In the genomic region with DNA sequence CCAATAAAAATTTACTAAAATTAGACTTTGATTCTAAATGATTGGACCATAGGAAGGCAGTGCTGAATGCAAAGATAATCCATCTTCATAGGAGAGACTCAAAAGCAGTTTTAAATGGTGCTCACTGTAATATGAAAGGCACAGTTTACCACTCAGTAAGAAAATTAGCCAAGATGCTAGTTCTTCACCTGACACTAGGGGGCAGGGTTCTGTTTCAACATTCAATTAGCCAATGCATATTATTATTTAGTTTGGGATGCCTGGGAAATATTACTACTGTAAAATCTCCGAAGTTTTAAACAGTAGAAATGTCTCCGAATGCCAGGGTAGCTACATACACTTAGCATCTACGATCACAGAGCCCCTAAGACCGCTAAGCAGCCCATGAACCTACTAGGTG, we compare ENCODE assay signal across 7 mouse cellular contexts.
DNase-seq lines count a peak whose midpoint lies in the region; ATAC-seq and TF ChIP-seq lines count a peak whose summit lies in the region.

No protein-coding gene starts in this region.

- no peak for ATAC-seq in hindbrain, postnatal 0 days
- no peak for ATAC-seq in hindbrain, embryonic 12.5 days (ENCODE audit: low FRiP score)

- no peak overlapping the region for H3K4me3 ChIP-seq in hindbrain, postnatal 0 days (ENCODE audit: low read length)
- no peak overlapping the region for H3K4me3 ChIP-seq in hindbrain, embryonic 12.5 days

- H3K9ac ChIP-seq in hindbrain, postnatal 0 days (replicated peaks; ENCODE audit: low read length): no peak overlapping the region
- H3K9ac ChIP-seq in hindbrain, embryonic 12.5 days: no peak overlapping the region

- H3K27ac ChIP-seq in hindbrain, postnatal 0 days: no peak overlapping the region
- H3K27ac ChIP-seq in hindbrain, embryonic 12.5 days: no peak overlapping the region

- 67% methylated on average over 4 of the region's 4 CpGs for WGBS in hindbrain, postnatal 0 days
- WGBS in hindbrain, embryonic 12.5 days: 75% methylated on average over 4 of the region's 4 CpGs

- H3K9me3 ChIP-seq in hindbrain, postnatal 0 days (ENCODE audit: low read length): no peaks in the 10 kb centered on the region
- H3K9me3 ChIP-seq in hindbrain, embryonic 12.5 days (replicated peaks): no peaks in the 10 kb centered on the region

- no peak overlapping the region for H3K4me2 ChIP-seq in hindbrain, postnatal 0 days (ENCODE audit: low read depth, low read length)
- no peak overlapping the region for H3K4me2 ChIP-seq in hindbrain, embryonic 12.5 days (replicated peaks)

- no peaks in the 10 kb centered on the region for H3K4me1 ChIP-seq in hindbrain, postnatal 0 days (ENCODE audit: insufficient read depth, low read length)
- H3K4me1 ChIP-seq in hindbrain, embryonic 12.5 days: peaks cover 10% of the 10 kb centered on the region

- no peaks in the 10 kb centered on the region for H3K27me3 ChIP-seq in hindbrain, postnatal 0 days (ENCODE audit: insufficient read depth, low read length)
- H3K27me3 ChIP-seq in hindbrain, embryonic 12.5 days: no peaks in the 10 kb centered on the region

- peak; percentile 72 for TF ChIP-seq CTCF in hindbrain, postnatal 0 days (IDR thresholded peaks at IDR 0.05; ENCODE audit: low read depth)

- peak; percentile 45 for DNase-seq in hindbrain, postnatal 0 days (ENCODE audit: low spot score)
- DNase-seq in 416B (ENCODE audit: low read depth): peak; percentile 19
- peak; percentile 57 for DNase-seq in NIH3T3 (ENCODE audit: low read depth)
- peak; percentile 63 for DNase-seq in kidney, postnatal 10 days
- no peak for DNase-seq in right cerebral cortex, adult 18-20 months
- DNase-seq in thymus, postnatal 25 days: no peak

- H3K36me3 ChIP-seq in hindbrain, postnatal 0 days (ENCODE audit: insufficient read depth, low read length): no peaks in the 10 kb centered on the region
- H3K36me3 ChIP-seq in hindbrain, embryonic 12.5 days: no peaks in the 10 kb centered on the region

Comparison
In these comparisons a context has a peak if more than half of its experiments do, and no peak if none do; other contexts are left out.
1. DNase-seq: peak in hindbrain, postnatal 0 days (single experiment), 416B (single experiment), NIH3T3 (single experiment) and kidney, postnatal 10 days (single experiment); none in right cerebral cortex, adult 18-20 months (single experiment) and thymus, postnatal 25 days (single experiment).